Mouse (Mus musculus): ENCODE data around the gene Calcrl.
A peak's percentile ranks its signal among the peaks of the same experiment; 100 is the strongest.

The Calcrl gene

DNA sequence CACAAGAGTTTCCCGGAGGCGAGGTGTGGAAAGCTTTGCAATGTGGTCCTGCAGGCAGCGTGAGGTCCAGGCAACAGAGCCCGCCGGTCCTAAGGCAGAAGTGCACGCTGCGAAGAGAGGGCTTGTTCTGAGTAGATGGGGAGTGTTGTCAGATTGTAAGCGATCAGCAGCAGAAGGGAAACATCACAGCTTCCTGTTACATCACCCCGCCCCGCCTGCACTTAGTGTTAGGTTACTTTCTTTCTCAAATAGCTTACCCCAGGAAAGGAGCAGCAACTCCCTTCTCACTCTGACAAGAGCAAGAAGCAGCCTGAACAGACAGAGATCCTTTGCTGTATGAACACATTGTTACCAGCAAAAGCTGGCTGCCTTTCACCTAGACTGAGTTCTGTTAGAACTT is at the start of gene Calcrl:
Gene Calcrl, minus strand, starts transcription at position 274 of the 400 bp plus-strand sequence.
- DNase-seq (ENCODE audit: low spot score) = peak; percentile 47

DNA sequence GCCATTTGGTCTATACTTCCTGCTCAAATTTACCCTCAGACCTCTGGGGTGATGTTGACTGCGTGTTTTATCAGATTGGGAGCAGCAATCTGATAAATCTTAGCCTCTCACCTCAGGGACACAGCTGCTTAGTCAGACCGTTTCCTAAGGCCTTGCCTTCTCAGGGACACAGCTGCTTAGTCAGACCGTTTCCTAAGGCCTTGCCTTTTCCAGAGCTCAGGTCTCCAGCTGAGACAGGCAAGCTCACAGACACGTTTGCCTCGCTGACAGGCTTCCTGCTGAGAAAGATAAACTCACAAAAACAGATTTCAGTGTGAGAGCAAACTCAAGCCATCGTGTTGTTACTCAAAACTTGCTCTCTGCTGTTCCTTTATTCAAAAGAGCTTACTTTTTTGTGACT is 49.4 kb upstream of the Calcrl start:
- DNase-seq (ENCODE audit: low spot score) = no peak

DNA sequence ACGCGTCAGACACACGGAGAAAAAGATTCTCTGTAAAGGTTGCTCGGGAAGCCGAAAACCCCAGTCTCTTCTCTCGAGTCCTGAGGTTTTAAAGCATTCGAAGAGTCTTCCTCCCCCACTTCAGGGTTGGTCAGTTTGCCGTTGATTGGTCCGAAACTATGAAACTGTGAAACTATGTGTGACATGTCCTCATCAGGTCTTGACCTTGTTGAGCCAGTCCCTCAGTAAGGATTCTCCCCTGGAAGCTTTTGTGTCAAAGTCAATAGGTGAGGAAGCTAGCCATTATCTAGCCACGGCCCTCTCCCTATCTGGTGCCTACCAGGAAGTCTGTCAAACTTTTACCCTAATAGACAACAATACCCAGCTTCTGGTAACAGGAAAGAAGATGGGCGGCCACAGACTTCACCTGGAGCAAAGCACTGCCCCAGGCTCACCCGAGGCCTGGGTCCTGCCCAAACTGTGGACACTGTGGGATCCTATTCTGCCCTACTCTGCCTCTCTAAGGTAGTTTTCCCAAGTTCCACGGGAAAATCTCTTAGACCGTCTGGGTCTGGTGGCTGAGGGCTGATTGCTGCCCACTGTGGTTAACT is 48.8 kb upstream of the Calcrl start:
- DNase-seq (ENCODE audit: low spot score) = no peak

DNA sequence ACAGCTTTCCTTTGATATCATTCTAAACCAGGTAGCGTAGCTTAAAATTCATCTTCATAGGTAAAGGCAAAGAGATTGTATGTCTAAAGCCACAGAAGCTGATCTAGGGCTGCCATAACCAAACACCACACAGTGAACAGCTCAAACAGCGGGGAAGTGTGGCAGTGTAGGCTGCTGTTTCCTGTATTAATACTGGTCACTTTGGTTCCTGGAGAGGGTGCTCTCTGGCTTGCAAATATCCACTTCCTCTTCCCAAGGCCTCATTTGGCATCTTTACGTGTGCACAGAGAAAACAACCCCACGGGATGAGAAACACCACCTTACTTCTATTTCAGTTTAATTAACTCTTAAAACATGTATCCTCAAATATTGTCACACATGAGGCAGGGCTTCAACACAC is 42.2 kb upstream of the Calcrl start:
- DNase-seq (ENCODE audit: low spot score) = no peak

DNA sequence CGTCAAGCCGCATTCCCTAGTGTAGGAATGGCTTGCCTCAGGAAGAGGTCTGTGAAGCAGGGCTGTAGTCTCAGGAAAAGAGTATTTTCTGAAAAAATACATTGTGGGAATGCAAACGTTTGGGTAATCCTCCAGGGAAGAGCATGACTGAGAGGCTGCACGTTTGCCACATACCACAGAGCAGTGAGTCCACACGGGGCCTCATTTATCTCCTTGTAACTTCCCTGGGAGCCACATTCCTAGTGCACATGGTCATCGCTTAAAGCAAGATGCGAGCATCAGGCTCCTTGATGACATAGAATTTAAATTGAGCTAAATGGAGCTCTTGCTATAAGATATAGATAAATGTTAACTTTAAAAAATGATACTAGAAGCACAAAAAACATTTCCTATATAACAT is 39.7 kb upstream of the Calcrl start:
- DNase-seq (ENCODE audit: low spot score) = no peak

DNA sequence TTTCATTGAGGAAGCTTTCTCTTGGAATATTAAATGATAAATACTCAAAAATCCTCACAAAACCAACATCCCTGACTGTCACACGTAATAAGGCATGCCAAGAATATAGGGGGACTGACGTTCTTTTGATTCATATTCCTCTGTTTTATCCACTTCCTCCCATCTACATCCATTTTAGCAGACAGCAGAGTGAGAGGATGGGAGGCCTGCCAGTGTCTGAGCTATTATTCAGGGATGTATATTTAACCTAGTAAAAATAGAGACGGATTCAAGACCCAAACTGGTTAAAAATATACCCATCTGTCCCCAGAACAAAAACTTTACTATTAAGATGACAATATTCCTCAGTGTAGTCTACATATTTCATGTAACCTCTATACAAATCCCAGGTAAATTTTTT is 37.2 kb upstream of the Calcrl start:
- DNase-seq (ENCODE audit: low spot score) = no peak

DNA sequence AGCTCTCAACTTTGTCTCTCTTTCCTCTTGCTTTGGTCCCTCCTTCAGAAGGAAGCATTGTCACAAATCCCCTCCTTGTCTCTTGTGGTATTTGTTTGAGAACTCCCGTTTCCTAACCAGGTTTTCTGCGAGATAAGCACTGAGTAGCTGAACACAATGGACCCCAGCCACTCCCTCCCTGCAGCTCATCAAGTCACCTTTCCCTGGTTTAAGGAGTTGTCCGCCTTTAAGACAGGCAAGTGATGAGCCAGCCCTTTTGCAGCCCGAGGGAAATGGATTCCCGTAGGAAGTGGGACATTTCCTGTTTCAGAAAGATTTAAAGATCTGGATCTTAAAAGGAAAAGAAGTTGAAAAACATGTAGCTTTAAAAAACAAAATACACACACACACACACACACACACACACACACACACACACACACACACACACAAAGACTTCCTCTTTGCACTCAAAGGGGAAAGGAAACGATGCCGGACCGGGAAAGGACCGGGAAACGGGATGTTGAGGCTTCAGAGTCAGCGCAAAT is 34.5 kb upstream of the Calcrl start:
- DNase-seq (ENCODE audit: low spot score) = no peak

DNA sequence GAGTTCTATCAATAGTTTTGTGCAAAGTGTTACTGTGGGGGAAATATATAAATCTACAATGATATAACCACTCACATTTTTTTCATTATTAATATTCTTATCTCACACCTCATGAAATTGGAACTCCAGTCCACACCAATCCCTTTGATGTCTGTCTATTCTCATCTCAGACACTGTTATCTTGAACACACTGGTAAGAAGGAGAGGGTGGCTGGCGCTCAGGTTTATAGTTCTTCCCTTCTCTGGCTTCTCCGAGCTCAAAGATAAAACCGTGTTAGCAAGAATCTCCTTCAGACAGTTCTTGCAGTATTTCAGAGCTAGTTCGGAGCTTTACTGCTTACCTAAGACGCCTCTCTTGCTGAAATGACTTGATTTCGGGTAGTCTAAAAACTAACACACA is 32.0 kb upstream of the Calcrl start:
- DNase-seq (ENCODE audit: low spot score) = no peak

DNA sequence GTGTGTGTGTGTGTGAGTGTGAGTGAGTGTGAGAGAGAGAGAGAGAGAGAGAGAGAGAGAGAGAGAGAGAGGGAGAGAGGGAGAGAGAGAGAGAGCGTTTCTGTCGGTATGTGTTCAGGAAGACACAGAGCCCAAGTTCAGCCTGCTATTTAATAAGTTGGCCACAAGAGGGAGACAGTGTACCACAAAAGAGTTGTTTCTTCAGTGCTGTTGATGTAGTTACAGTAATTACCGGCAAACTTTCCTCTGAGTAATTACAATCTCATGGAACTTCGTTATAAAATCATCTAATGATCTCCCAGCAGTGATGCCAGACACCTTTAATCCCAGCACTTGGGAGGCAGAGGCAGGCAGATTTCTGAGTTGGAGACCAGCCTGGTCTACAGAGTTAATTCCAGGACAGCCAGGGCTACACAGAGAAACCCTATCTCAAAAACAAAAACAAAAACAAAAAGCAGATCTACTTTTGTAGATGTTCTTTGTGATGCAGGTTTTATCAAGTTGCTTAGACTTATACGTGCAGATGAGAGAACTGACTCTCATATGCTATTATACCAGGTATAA is 30.1 kb upstream of the Calcrl start:
- peak; percentile 84 for DNase-seq (ENCODE audit: low spot score)

DNA sequence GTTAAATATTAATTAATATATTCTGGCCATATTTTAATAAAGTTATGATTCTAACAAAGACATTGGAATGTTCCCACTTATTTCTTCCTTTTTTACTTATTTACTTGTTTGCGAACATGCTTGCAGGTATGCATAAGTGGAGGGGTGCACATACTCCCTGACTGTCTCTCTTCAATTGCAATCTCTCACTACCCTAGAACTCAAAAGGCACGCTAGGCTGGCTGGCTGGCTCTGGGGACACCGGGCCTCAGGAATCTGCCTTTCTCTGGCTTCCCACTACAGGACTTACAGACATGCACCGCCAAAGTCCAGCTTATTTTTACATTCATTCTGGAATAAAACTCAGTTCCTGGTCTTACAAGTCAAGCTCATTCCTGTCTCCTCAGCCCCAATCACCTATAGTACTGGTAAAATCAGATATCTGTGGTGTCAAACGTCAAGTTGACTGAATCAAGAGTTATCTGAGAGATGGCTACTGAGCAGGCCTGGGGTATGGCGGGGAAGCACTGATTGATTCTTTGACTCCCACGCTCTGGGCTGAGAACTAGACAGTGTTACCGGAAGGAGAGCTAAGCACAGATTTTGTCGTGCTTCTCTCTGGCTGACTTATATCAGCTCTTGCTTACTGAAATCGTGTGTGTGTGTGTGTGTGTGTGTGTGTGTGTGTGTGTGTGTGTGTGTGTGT is 29.5 kb upstream of the Calcrl start:
- DNase-seq (ENCODE audit: low spot score) = no peak

DNA sequence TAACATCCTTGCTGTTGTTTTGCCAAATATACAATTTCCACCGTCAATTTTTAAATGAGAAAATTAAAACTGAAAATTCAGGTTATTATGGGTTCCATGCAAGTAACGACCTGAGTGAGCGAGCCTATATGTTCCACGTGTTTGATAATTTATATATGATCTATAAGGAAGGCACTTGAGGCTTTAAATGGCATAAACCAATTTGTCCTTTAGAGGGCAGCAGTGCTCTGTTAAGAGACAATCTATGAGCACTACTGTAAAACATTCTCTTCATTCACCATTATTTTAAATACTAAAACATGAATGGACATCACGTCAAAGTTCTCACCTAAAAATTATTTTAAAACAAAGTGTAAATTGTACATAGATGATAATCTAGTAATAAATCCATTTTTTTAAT is 28.8 kb upstream of the Calcrl start:
- peak; percentile 59 for DNase-seq (ENCODE audit: low spot score)

DNA sequence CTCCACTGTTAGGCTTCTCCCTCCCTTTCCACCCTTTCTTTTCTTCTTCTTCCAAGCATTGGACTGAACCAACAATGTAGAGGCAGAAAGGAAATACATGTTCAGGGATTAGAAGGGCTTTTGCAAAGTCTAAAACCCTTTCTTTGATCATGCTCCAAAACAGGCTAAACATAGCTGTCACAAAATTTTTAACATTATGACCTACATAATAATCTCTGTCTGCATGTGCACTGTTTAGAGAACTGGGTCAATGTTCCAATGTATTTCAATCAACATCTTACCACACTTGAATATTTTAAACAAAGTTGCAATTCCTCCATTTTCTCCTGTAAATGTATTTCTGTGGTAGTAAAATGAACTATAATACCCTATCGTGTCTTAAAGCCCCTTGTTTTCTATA is 20.3 kb upstream of the Calcrl start:
- no peak for DNase-seq (ENCODE audit: low spot score)

DNA sequence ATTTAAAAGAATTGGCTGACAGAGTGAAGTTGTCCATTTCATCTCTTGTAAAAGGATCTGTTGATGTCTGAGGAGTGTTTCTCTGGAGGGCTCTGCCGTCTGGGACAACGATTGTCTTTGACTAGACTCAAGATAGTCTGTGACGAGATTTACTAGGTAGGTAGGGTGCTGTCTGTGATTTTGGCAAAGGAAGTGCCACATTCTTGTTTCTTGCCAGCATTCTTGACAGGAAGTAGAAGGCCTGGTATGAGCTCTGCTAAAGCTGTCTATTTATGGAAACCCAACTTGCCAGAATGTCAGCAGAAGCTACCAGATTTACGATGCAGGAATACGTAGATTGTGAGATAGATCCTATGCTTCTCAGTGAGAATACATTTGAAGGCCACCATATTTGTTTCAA is 16.7 kb upstream of the Calcrl start:
- DNase-seq (ENCODE audit: low spot score) = no peak

DNA sequence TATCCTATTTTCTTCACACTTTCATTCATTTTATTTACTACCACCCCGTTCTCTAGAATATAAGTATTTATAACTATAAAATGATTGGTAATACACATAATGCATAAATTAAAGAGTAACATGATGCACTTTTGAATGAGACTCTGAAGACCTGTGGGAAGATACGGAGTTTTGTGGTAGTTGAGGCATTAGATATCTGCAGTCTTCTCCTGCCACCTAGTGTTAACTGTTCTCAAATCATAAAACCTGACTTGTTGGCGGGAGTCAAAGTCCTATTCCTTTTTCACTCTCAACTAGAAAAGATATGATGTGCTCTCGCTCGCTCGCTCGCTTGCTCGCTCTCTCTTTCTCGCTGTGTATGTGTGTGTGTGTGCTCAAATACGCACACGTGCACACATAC is 4.5 kb upstream of the Calcrl start:
- peak; percentile 45 for DNase-seq (ENCODE audit: low spot score)

DNA sequence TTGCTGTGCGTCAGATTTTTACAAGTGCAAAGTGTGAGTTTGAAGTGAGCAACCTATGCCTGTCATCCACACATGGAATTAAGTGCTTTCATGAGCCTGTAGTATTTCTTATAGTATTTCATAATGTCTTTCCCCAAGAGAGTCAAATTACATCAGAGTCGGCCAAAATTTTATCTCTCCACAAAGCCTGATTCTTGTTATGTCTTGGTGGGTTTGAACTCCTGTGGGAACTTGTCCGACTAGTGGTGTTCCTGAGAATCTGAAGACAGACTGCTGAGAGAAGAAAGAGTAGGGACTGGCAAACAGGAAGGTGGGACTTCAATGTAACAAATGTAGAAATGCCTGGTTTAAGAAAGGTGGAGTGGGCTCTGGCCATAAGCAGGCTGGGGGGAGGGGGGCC is 3.6 kb upstream of the Calcrl start:
- DNase-seq (ENCODE audit: low spot score) = no peak

DNA sequence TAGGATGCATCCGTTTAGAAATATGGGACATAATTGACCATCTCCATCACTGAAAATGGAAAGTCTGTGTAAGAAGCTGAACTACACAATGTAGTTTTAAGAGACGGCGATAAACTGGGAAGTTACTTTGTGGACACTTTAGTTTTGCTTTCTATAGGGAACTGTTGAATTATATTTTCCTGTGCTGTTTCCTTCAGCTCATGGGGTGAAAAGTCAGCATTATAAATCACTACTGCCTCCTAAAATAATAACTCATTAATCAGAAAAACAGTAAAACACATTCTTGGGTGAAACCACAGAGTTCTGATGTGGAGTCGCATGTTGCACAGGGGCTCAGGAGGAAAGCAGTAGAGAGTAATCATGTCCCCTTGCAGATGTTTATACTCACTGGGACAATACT is 1.3 kb upstream of the Calcrl start:
- DNase-seq (ENCODE audit: low spot score) = no peak

DNA sequence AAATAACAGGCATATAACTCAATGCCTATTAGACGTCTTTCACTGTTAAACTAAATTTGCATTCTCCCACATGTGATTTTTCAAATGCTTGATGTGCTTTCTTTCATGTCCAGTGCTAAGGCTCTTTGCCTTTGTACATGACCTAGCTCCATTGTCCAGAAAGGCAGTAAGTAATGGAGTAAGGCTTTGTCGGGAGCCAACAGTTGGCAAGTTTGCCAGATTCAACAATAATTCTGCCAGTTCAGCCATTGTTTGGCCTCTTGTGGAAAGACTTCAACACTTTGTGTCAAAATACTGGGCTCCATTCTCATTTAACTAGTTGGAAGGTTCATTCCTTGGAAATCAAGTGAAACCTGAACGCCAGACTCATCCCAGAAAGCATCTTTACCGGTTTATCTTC is 8.7 kb downstream of the Calcrl start:
- DNase-seq (ENCODE audit: low spot score) = no peak

DNA sequence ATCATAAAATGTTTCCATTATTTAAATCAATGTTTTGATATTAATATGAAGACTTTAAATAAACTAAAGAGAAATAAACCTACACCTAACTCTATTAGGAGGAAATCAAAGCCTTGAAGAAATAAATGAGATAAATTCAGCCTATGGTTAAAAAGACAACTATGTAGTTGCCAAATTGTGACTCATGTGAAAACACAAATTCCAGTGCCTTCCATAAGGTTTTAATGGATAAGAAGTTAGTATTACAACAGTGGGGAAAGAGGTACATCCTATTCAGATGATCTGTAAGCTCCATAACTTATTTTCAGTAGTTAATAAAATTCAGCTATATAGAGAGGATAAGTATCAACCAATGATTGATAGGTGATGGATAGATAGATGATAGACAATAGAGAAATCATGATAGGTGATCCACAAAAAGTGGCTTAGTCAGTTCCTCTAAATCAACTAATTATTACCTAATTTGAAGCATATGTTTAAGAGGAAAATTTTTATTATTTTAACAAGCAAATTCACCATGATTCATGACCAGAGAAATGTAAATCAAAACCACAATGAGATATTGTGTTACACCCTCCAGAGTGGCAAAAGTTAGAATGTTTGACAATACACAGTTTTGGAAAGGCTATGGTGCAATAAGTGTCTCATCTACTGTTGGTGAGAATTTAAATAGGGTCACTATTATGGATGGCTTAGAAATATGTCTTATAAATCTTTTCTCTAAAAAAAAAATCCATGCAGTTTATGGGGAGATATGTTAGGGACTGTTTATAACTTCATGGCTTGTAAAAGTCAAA is 15.2 kb downstream of the Calcrl start:
- no peak for DNase-seq (ENCODE audit: low spot score)

DNA sequence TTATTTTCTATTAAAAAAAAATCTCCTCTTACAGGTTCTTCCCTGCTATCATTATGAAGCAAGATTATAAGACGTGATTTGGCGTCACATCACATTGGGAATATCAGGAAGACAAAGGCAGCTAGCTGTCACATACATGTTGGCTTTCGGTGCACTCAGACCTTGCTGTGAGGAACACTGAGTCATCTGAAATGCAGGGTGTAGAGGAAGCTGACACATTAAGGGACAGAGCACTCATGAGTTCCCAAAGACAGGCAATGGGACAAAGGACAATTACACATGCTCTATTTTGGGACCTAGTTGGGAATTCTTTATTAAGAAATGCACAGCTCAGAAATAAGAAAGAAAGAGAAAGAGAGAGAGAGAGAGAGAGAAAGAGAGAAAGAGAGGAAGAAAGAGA is 20.4 kb downstream of the Calcrl start:
- no peak for DNase-seq (ENCODE audit: low spot score)

DNA sequence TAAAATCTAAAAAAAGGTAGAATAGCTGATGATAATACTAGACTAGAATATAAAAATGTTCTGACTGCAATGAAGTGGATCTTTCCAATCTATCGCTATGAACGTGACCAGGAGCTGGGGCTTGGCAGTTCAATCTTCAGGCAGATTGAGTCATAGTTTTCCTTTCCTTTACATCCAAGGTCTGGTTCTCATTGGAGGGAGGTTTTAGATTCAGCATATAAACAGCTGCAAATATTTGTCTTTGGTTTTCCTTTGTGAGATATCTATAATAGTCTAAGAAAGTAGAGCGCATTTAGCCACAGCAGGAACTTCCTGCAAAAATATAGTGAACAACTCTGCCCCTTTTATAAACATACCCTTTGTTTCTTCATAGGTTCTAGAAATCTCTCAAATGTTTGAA is 22.5 kb downstream of the Calcrl start:
- no peak for DNase-seq (ENCODE audit: low spot score)

DNA sequence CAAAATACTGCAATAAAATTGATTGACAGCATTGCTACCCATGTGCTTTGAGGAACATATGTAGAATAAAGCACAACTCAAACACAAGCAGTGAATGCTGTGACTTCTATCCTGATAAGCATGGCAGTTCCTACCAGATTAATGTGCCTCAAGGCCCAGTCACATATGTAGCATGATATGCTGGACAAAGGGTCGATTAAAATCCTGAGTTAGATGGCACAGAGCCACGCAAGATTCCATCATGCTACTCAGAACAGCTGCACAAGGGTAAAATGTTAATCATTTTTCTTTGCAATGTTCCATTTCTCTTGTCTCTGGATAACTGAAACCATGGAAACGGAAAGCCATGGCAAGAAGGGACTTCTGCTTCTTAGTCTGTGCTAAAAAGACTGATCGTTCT is 28.7 kb downstream of the Calcrl start:
- no peak for DNase-seq (ENCODE audit: low spot score)

DNA sequence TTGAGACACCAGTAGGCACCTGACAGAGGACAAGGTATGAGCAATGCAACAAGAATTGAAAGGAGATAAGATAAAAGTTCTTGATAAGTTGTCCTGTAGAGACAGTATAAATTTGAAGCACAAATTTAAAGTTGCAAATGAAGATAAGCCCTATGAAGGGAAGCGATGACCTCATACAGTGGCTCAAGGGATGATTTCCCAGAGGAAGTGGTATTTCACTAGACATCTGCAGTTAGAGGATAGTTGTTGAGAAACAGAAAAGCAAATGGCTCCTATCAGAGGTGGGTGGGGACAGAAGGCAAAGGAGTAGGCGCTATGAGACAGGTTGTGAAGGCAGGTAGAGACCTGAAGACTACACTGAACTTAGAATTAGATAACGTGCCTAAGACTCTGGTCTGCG is 32.0 kb downstream of the Calcrl start:
- DNase-seq (ENCODE audit: low spot score) = no peak

DNA sequence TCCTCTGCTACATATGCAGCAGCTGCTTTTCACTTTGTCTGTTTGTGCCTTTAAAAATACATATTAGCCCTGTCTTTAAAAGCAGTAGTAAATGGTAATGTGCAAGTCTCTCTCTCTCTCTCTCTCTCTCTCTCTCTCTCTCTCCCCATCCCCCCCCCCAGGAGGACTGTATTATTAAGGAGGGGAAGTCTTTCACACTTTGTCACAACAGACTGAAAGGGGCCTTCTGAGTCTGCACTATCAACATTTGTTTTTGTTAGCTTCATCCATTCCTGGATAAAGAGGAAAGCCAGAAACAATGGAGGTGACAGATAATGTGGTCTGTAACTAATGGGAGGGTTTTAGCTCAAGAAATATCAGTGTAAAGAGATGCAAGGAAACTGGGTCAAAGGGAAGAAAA is 36.1 kb downstream of the Calcrl start:
- no peak for DNase-seq (ENCODE audit: low spot score)

Data from c-Kit-positive CD71-positive TER-119-positive erythroid progenitor cells, embryonic 14.5 days (primary cell).